Mouse (Mus musculus): ENCODE measurements at regions not wholly inside any gene's neighbourhood (a gene's known extent, or its start where the extent isn't known, plus 50 kb on each side); places are given as distances from the start of the nearest gene placed in this dataset.

DNA sequence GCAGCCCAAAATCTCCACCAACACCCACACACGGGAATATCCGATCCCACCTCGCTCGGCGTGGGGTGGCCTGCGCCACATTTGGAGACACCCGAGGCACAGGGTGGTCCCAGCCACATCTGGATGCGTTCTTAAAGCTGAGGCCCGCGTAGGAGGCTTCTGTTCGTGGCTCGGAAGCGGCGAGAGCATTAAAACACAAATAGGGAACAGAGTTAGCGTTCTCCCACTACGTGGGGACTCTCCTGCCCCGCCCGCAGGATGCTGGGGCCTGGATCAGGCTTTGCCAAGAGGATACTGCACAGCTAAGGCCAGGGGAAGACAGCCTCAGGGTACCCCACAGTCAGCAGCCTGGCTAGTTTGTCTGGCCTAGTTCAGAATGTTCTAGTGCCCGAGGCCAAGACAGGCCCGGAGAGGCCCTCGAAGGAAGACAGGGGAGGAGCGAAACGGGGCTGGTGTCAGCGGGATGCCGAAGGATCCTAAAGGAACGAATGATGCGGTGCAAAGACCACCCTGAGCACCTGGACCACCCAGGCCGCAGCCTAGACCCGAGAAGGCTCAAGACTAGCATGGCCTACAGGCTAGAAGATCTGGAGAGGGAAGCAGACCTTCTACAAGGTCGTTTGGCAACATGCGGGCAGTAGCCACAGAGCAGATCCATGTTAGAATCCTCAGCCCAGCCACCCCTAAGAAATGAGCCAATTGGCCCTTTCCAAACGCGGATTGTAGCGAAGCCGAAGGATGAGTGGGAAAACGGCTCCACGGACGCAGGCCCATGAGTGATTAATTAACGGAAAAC, 63.8 kb downstream of the Tmem174 start:
- Histone ChIP-seq H3K4me1 (ENCODE audit: control insufficient read depth in 2 of 2, insufficient read depth in 2 of 2, low read length in 2 of 2, poor library complexity in 1 of 2) (peaks cover 0 to 7% of the 10 kb centered on the region in 2 experiments; a peak in 1 of 4 replicates), H3K9me3 (ENCODE audit: control insufficient read depth, insufficient read depth, low read depth, low read length) (no peaks in the 10 kb centered on the region), H3K27ac (ENCODE audit: insufficient read depth, low read depth, low read length, poor library complexity, severe bottlenecking) (no peak overlapping the region), H3K36me3 (ENCODE audit: control insufficient read depth, insufficient read depth, low read length, poor library complexity, severe bottlenecking) (no peaks in the 10 kb centered on the region), H3K4me3 (ENCODE audit: insufficient read depth in 1 of 2, low read depth in 1 of 2, low read length in 2 of 2, poor library complexity in 1 of 2, severe bottlenecking in 1 of 2) (peak overlapping the region; percentile 46 to 51; a peak in 3 of 4 replicates), H3K9ac (ENCODE audit: insufficient read depth, low read depth, low read length, poor library complexity, severe bottlenecking) (no peak overlapping the region)
- TF ChIP-seq ZC3H11A (IDR thresholded peaks at IDR 0.05; ENCODE audit: borderline replicate concordance, low read depth, low read length) (no peak), MAFK (IDR thresholded peaks at IDR 0.05; ENCODE audit: insufficient read depth, low read depth, low read length) (no peak), HCFC1 (IDR thresholded peaks at IDR 0.05; ENCODE audit: borderline replicate concordance, insufficient read depth, low read length) (no peak), ZNF384 (IDR thresholded peaks at IDR 0.05; ENCODE audit: low read depth, low read length) (no peak), CHD2 (IDR thresholded peaks at IDR 0.05; ENCODE audit: low read depth, low read length) (no peak)
- no peak for DNase-seq (ENCODE audit: low read depth, low spot score)
- in situ Hi-C loops (cut with MboI; ENCODE audit: low sequenced_read_pairs in 2 of 2, unreplicated experiment in 2 of 2) = no loop called here

DNA sequence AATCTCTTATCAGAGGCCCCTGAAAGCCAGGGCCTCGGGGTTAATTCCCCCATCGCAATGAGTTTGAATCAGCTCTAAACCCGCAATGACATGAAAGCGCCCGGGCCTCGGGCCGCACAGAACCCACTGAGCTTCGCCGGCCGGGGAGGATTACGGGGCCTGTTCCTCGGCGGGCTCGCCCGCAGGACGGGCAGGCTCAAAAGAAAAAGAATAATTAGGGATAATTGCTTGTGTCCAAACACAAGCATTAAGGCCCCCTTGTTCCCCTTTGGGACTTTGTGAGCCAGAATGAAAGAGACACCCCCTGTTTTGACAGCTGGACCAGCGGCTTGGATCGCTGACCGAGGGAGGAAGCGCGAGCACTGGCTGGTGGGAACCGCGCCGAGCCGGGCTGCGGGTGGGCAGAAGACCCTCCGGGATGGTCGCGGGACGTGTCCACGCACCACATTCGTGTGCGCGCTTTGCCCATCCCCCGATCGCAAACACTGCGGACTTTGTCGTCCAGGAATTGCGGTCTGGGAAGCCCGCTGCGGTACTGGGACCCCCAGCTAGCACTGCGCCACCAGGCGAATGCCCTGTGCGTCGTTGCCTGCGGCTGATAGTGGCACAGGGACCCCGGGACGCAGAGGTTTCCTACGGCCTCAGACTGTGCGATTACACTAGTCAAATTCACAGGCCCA, 64.5 kb downstream of the Tmem174 start:
- TF ChIP-seq CHD2 (IDR thresholded peaks at IDR 0.05; ENCODE audit: low read depth, low read length) (no peak), MAFK (IDR thresholded peaks at IDR 0.05; ENCODE audit: insufficient read depth, low read depth, low read length) (no peak), ZC3H11A (IDR thresholded peaks at IDR 0.05; ENCODE audit: borderline replicate concordance, low read depth, low read length) (no peak), ZNF384 (IDR thresholded peaks at IDR 0.05; ENCODE audit: low read depth, low read length) (no peak), HCFC1 (IDR thresholded peaks at IDR 0.05; ENCODE audit: borderline replicate concordance, insufficient read depth, low read length) (no peak)
- Histone ChIP-seq H3K9me3 (ENCODE audit: control insufficient read depth, insufficient read depth, low read depth, low read length) (no peaks in the 10 kb centered on the region), H3K9ac (ENCODE audit: insufficient read depth, low read depth, low read length, poor library complexity, severe bottlenecking) (peak overlapping the region; percentile 6; the same call in 1 of the 2 replicates), H3K36me3 (ENCODE audit: control insufficient read depth, insufficient read depth, low read length, poor library complexity, severe bottlenecking) (no peaks in the 10 kb centered on the region), H3K4me3 (ENCODE audit: insufficient read depth in 1 of 2, low read depth in 1 of 2, low read length in 2 of 2, poor library complexity in 1 of 2, severe bottlenecking in 1 of 2) (peak overlapping the region; percentile 46 to 51), H3K4me1 (ENCODE audit: control insufficient read depth in 2 of 2, insufficient read depth in 2 of 2, low read length in 2 of 2, poor library complexity in 1 of 2) (peaks cover 0 to 7% of the 10 kb centered on the region in 2 experiments; a peak in 1 of 4 replicates), H3K27ac (ENCODE audit: insufficient read depth, low read depth, low read length, poor library complexity, severe bottlenecking) (no peak overlapping the region)
- in situ Hi-C loops (cut with MboI; ENCODE audit: low sequenced_read_pairs in 2 of 2, unreplicated experiment in 2 of 2) = no loop called here
- no peak for DNase-seq (ENCODE audit: low read depth, low spot score)

GRCm38 (mm10) chr13:98572011-98572570, 65.1 kb downstream of the Tmem174 start:
- H3K36me3 ChIP-seq (ENCODE audit: control insufficient read depth, insufficient read depth, low read length, poor library complexity, severe bottlenecking) = no peaks in the 10 kb centered on the region
- peaks cover 0 to 7% of the 10 kb centered on the region in 2 experiments; a peak in 1 of 4 replicates for H3K4me1 ChIP-seq (ENCODE audit: control insufficient read depth in 2 of 2, insufficient read depth in 2 of 2, low read length in 2 of 2, poor library complexity in 1 of 2)
- H3K27ac ChIP-seq (ENCODE audit: insufficient read depth, low read depth, low read length, poor library complexity, severe bottlenecking) = no peak overlapping the region
- H3K9me3 ChIP-seq (ENCODE audit: control insufficient read depth, insufficient read depth, low read depth, low read length) = no peaks in the 10 kb centered on the region
- in situ Hi-C loops (cut with MboI; ENCODE audit: low sequenced_read_pairs in 2 of 2, unreplicated experiment in 2 of 2) = no loop called here
- peak overlapping the region in 1 of 2 experiments; percentile 51; a peak in 1 of 4 replicates for H3K4me3 ChIP-seq (ENCODE audit: insufficient read depth in 1 of 2, low read depth in 1 of 2, low read length in 2 of 2, poor library complexity in 1 of 2, severe bottlenecking in 1 of 2)
- TF ChIP-seq ZC3H11A (IDR thresholded peaks at IDR 0.05; ENCODE audit: borderline replicate concordance, low read depth, low read length) = no peak
- TF ChIP-seq CHD2 (IDR thresholded peaks at IDR 0.05; ENCODE audit: low read depth, low read length) = no peak
- no peak for TF ChIP-seq HCFC1 (IDR thresholded peaks at IDR 0.05; ENCODE audit: borderline replicate concordance, insufficient read depth, low read length)
- no peak for TF ChIP-seq MAFK (IDR thresholded peaks at IDR 0.05; ENCODE audit: insufficient read depth, low read depth, low read length)
- no peak for TF ChIP-seq ZNF384 (IDR thresholded peaks at IDR 0.05; ENCODE audit: low read depth, low read length)
- no peak overlapping the region for H3K9ac ChIP-seq (ENCODE audit: insufficient read depth, low read depth, low read length, poor library complexity, severe bottlenecking)
- no peak for DNase-seq (ENCODE audit: low read depth, low spot score)

DNA sequence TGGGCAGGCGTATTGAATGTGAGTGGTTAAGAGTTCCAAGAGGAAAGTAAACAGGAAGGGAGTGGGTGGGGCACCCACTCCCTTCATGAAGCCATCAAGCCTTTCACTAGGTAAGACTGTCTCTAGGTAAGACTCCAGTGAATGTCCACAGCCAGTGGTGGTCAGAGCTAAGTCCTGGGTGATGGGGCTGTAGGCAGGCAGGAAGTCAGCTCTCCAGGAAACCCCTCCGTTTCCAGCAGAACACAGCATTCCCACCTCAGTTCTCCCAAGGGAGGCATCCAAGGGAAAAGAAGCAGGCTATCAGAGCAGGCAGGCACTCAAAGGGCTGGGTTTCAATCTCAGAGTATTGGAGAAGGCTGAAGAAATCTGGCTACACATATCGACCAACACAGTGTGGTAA, 66.2 kb downstream of the Tmem174 start:
- no peak for TF ChIP-seq HCFC1 (IDR thresholded peaks at IDR 0.05; ENCODE audit: borderline replicate concordance, insufficient read depth, low read length)
- TF ChIP-seq ZC3H11A (IDR thresholded peaks at IDR 0.05; ENCODE audit: borderline replicate concordance, low read depth, low read length) = no peak
- no peak for TF ChIP-seq ZNF384 (IDR thresholded peaks at IDR 0.05; ENCODE audit: low read depth, low read length)
- Histone ChIP-seq H3K9ac (ENCODE audit: insufficient read depth, low read depth, low read length, poor library complexity, severe bottlenecking) (no peak overlapping the region), H3K9me3 (ENCODE audit: control insufficient read depth, insufficient read depth, low read depth, low read length) (no peaks in the 10 kb centered on the region), H3K27ac (ENCODE audit: insufficient read depth, low read depth, low read length, poor library complexity, severe bottlenecking) (no peak overlapping the region), H3K4me3 (ENCODE audit: insufficient read depth in 1 of 2, low read depth in 1 of 2, low read length in 2 of 2, poor library complexity in 1 of 2, severe bottlenecking in 1 of 2) (no peak overlapping the region), H3K4me1 (ENCODE audit: control insufficient read depth in 2 of 2, insufficient read depth in 2 of 2, low read length in 2 of 2, poor library complexity in 1 of 2) (peaks cover 0 to 7% of the 10 kb centered on the region in 2 experiments; a peak in 1 of 4 replicates), H3K36me3 (ENCODE audit: control insufficient read depth, insufficient read depth, low read length, poor library complexity, severe bottlenecking) (no peaks in the 10 kb centered on the region)
- no peak for DNase-seq (ENCODE audit: low read depth, low spot score)
- in situ Hi-C loops (cut with MboI; ENCODE audit: low sequenced_read_pairs in 2 of 2, unreplicated experiment in 2 of 2) = no loop called here

Data from ES-E14 (cell line).